In genomic region chr19:57555313-57555712, GRCm38 (mm10) we compare ENCODE assay signal across 14 mouse cellular contexts.
"Had no signal": no experiment of that assay in that cellular context is flagged by ENCODE, and none has a peak within 500 bp of the region (broad histone marks: within the 10 kb centered on the region; RNA-seq: fewer than 3 reads in every experiment).

No protein-coding gene starts in this region.

- H3K27me3 ChIP-seq: liver, embryonic 13.5 days; midbrain, embryonic 15.5 days; neural tube, embryonic 12.5 days; stomach, embryonic 15.5 days had no signal

- H3K36me3 ChIP-seq: liver, embryonic 13.5 days; midbrain, embryonic 15.5 days; neural tube, embryonic 12.5 days; stomach, embryonic 15.5 days had no signal

- H3K4me3 ChIP-seq: liver, embryonic 13.5 days; midbrain, embryonic 15.5 days; neural tube, embryonic 12.5 days; stomach, embryonic 15.5 days had no signal

- H3K9me3 ChIP-seq: liver, embryonic 13.5 days; midbrain, embryonic 15.5 days; neural tube, embryonic 12.5 days; stomach, embryonic 15.5 days had no signal

- H3K9ac ChIP-seq: liver, embryonic 13.5 days; liver, postnatal 0 days; midbrain, embryonic 15.5 days; neural tube, embryonic 12.5 days; stomach, embryonic 15.5 days had no signal

- H3K27ac ChIP-seq: liver, embryonic 13.5 days; midbrain, embryonic 15.5 days; neural tube, embryonic 12.5 days; stomach, embryonic 15.5 days had no signal

- H3K4me1 ChIP-seq: liver, embryonic 13.5 days; neural tube, embryonic 12.5 days; stomach, embryonic 15.5 days had no signal

- H3K4me2 ChIP-seq: liver, embryonic 13.5 days; midbrain, embryonic 11.5 days; midbrain, embryonic 15.5 days; neural tube, embryonic 12.5 days; stomach, embryonic 15.5 days had no signal

- DNase-seq: kidney, adult 18-20 months; kidney, postnatal 14 days; liver; liver, embryonic 13.5 days; liver, postnatal 0 days; lung, postnatal 36 days; spleen, adult 18-20 months; thymus, adult 2 months; thymus, postnatal 25 days had no signal

- ATAC-seq: liver, postnatal 0 days; lung, postnatal 0 days; midbrain, embryonic 15.5 days had no signal
